Mouse (Mus musculus) frontal cortex, postnatal 10 days (tissue): ENCODE data around the gene Psen2.
A peak's percentile ranks its signal among the peaks of the same experiment; 100 is the strongest.

ENCODE experiments used
- DNase-seq, 2 experiments: peaks; one replicate each; pipeline ENCODE4 v3.0.0; 2022; ENCODE audit warnings: low spot score in 2 of 2, mixed read lengths in 1 of 2

The Psen2 gene

GRCm38 (mm10) chr1:180263364-180263997 is at the start of gene Psen2:
Psen2 (minus strand) TSS chr1:180263438.
- DNase-seq: no peak

- DNase-seq: no peak
Measured at GRCm38 (mm10) chr1:180312792-180313311, 49.6 kb upstream of the Psen2 start.

- no peak for DNase-seq
Measured at GRCm38 (mm10) chr1:180312286-180312685, 49.0 kb upstream of the Psen2 start.

GRCm38 (mm10) chr1:180308897-180309296 is 45.7 kb upstream of the Psen2 start:
- no peak for DNase-seq

- no peak for DNase-seq
Measured at GRCm38 (mm10) chr1:180307661-180308060, 44.4 kb upstream of the Psen2 start.

GRCm38 (mm10) chr1:180306889-180307288 is 43.7 kb upstream of the Psen2 start:
- DNase-seq: no peak

GRCm38 (mm10) chr1:180303600-180303999 is 40.4 kb upstream of the Psen2 start:
- DNase-seq: no peak

- DNase-seq: no peak
Measured at GRCm38 (mm10) chr1:180302253-180303120, 39.2 kb upstream of the Psen2 start.

- no peak for DNase-seq
Measured at GRCm38 (mm10) chr1:180300997-180301396, 37.8 kb upstream of the Psen2 start.

GRCm38 (mm10) chr1:180300292-180300691 is 37.1 kb upstream of the Psen2 start:
- DNase-seq: no peak

- DNase-seq: no peak
Measured at GRCm38 (mm10) chr1:180299697-180300096, 36.5 kb upstream of the Psen2 start.

GRCm38 (mm10) chr1:180296088-180296487 is 32.9 kb upstream of the Psen2 start:
- no peak for DNase-seq

- DNase-seq: no peak
Measured at GRCm38 (mm10) chr1:180290358-180290757, 27.1 kb upstream of the Psen2 start.

- DNase-seq: no peak
Measured at GRCm38 (mm10) chr1:180289788-180290187, 26.6 kb upstream of the Psen2 start.

- DNase-seq: no peak
Measured at GRCm38 (mm10) chr1:180288872-180289468, 25.7 kb upstream of the Psen2 start.

GRCm38 (mm10) chr1:180288227-180288626 is 25.0 kb upstream of the Psen2 start:
- DNase-seq: no peak

- no peak for DNase-seq
Measured at GRCm38 (mm10) chr1:180286081-180286831, 23.0 kb upstream of the Psen2 start.

- peak in 1 of 2 experiments; percentile 23 for DNase-seq
Measured at GRCm38 (mm10) chr1:180283813-180284768, 20.9 kb upstream of the Psen2 start.

- DNase-seq: no peak
Measured at GRCm38 (mm10) chr1:180282581-180282980, 19.3 kb upstream of the Psen2 start.

GRCm38 (mm10) chr1:180279648-180280047 is 16.4 kb upstream of the Psen2 start:
- DNase-seq: no peak
